Mouse (Mus musculus) erythroblast, embryonic 14.5 days (primary cell): ENCODE data around the gene Chrm3.

Experiments
- GATA1 ChIP-seq: IDR thresholded peaks from 2 replicates; pipeline ENCODE4 v1.6.1; 2012; ENCODE audit warnings: low read length, inconsistent platforms, mixed read lengths
- TAL1 ChIP-seq: IDR thresholded peaks from 3 replicates; pipeline ENCODE4 v1.6.1; 2012; ENCODE audit warnings: low read length, inconsistent platforms, mixed read lengths

GRCm38 (mm10) chr13:9908707-9909106, 451.9 kb downstream of the Chrm3 start:
- TF ChIP-seq TAL1 (no peak), GATA1 (no peak)
